Mouse (Mus musculus) hindbrain, postnatal 0 days (tissue): ENCODE measurements around the gene Obscn. TPM values are rescaled to one million over a fixed set of nuclear protein-coding genes. Genes with fewer than 3 reads are reported as not detected.
A peak's percentile ranks its signal among the peaks of the same experiment; 100 is the strongest.
"Not testable (repeated sequence)": the region's sequence is repeated elsewhere in the genome, so short reads cannot be mapped to it uniquely, and the experiment has no call there.

Experiments used
- ATAC-seq: fragments of 200-750 bp; cut with Nextera tagmentation; 2 replicates; pipeline ENCODE4 v1.8.0; 2017; ENCODE audit warnings: mild to moderate bottlenecking, moderate TSS enrichment, moderate library complexity
- DNase-seq: peaks from one replicate; pipeline ENCODE4 v3.0.0-alpha.2; 2015; ENCODE audit warnings: low spot score
- H3K27ac ChIP-seq: fragments of 300-500 bp; sonication (generic); 2 replicates; pipeline ENCODE4 v1.5.1; 2014; ENCODE audit warnings: mild to moderate bottlenecking
- H3K27me3 ChIP-seq: fragments of 300-500 bp; sonication (generic); 2 replicates; pipeline ENCODE4 v1.6.1; 2014; ENCODE audit warnings: low read length, mixed read lengths; ENCODE audit not compliant: insufficient read depth
- H3K36me3 ChIP-seq: fragments of 300-500 bp; sonication (generic); 2 replicates; pipeline ENCODE4 v1.6.1; 2014; ENCODE audit warnings: low read length, mixed read lengths; ENCODE audit not compliant: insufficient read depth
- H3K4me1 ChIP-seq: fragments of 300-500 bp; sonication (generic); 2 replicates; pipeline ENCODE4 v1.6.1; 2014; ENCODE audit warnings: antibody characterized with exemption, low read length, mixed read lengths; ENCODE audit not compliant: insufficient read depth
- H3K4me2 ChIP-seq: fragments of 300-500 bp; sonication (generic); 2 replicates; pipeline ENCODE4 v1.6.1; 2014; ENCODE audit warnings: low read depth, mild to moderate bottlenecking, low read length, moderate library complexity, mixed read lengths
- H3K4me3 ChIP-seq: fragments of 300-500 bp; sonication (generic); 2 replicates; pipeline ENCODE4 v1.5.1; 2014; ENCODE audit warnings: low read length
- H3K9ac ChIP-seq: fragments of 300-500 bp; sonication (generic); replicated peaks from 2 replicates; pipeline ENCODE4 v1.6.1; 2014; ENCODE audit warnings: mild to moderate bottlenecking, low read length, moderate library complexity, mixed read lengths
- H3K9me3 ChIP-seq: fragments of 300-500 bp; sonication (generic); 2 replicates; pipeline ENCODE4 v1.6.1; 2016; ENCODE audit warnings: low read length, mixed read lengths
- CTCF ChIP-seq: IDR thresholded peaks from 2 replicates; pipeline ENCODE4 v1.5.1; 2016; ENCODE audit warnings: antibody characterized with exemption, control low read depth, low read depth
- WGBS: fragments of 180-500 bp; shearing (Covaris S2); extraction: QIAGEN DNeasy Blood & Tissue Kit; methylation state at CpG from one replicate; pipeline ENCODE4 v1.1.7; 2014; 5-methylcytosine and 5-hydroxymethylcytosine counted together
- polyA plus RNA-seq: library from polyadenylated mRNA; unstranded; fragments of >200 nt; fragmentation: Nextera tagmentation; extraction: Ambion mirVana; gene quantifications from 2 replicates; pipeline ENCODE4 v1.2.1, GENCODE M21; 2015
- total RNA-seq: library from RNA; depleted of rRNA; stranded (reverse); fragments of >200 nt; gene quantifications from 2 replicates; pipeline ENCODE4 v1.2.3, GENCODE M21; 2014

Gene Obscn
- total and polyA plus RNA-seq, 2 experiments from 2014 or later: 0.41 to 2.8 TPM

GRCm38 (mm10) chr11:58954420-58955142, 181.6 kb downstream of the Obscn start, which contains the start of the genes Hist3h2a and Trim17:
Gene Hist3h2a (plus strand): TSS chr11:58954685.
Gene Trim17 (plus strand): TSS chr11:58954685.
- H3K9ac ChIP-seq: peak within 1 kb of the TSS; percentile 90
- peaks cover 14% of the 10 kb centered on the region for H3K4me1 ChIP-seq
- H3K4me2 ChIP-seq: peak within 1 kb of the TSS; percentile 82
- TF ChIP-seq CTCF: peak; percentile 76
- peak within 1 kb of the TSS; percentile 89 for H3K4me3 ChIP-seq
- peak within 1 kb of the TSS; percentile 99 for H3K27ac ChIP-seq
- peak; percentile 92 for ATAC-seq
- no peaks in the 10 kb centered on the region for H3K27me3 ChIP-seq
- no peaks in the 10 kb centered on the region for H3K36me3 ChIP-seq
- peak; percentile 99 for DNase-seq
- no peaks in the 10 kb centered on the region for H3K9me3 ChIP-seq
- WGBS: under 1% methylated on average over 49 of the region's 49 CpGs

- Histone ChIP-seq H3K9ac (peak overlapping the region; percentile 90), H3K4me3 (peak overlapping the region; percentile 89), H3K27ac (peak overlapping the region; percentile 99), H3K4me1 (peaks cover 14% of the 10 kb centered on the region), H3K4me2 (peak overlapping the region; percentile 82)
- H3K27me3 ChIP-seq, H3K9me3 ChIP-seq, ATAC-seq, H3K36me3 ChIP-seq, DNase-seq: not testable (repeated sequence)
- under 1% methylated on average over 17 of the region's 17 CpGs for WGBS
These were observed 182.1 kb downstream of the Obscn start for GRCm38 (mm10) chr11:58954170-58954419.

GRCm38 (mm10) chr11:58953351-58954169, 182.6 kb downstream of the Obscn start:
- TF ChIP-seq CTCF: peak; percentile 22; the same call in 1 of the 2 replicates
- Histone ChIP-seq H3K4me1 (peaks cover 14% of the 10 kb centered on the region), H3K27me3 (no peaks in the 10 kb centered on the region), H3K9me3 (no peaks in the 10 kb centered on the region), H3K4me3 (peak overlapping the region; percentile 89), H3K36me3 (no peaks in the 10 kb centered on the region), H3K9ac (peak overlapping the region; percentile 90), H3K4me2 (peak overlapping the region; percentile 82), H3K27ac (peak overlapping the region; percentile 99)
- ATAC-seq (peak; percentile 0), DNase-seq (peak; percentile 78)
- WGBS: under 1% methylated on average over 33 of the region's 33 CpGs

- H3K9me3 ChIP-seq: no peaks in the 10 kb centered on the region
- no peaks in the 10 kb centered on the region for H3K4me1 ChIP-seq
- no peaks in the 10 kb centered on the region for H3K36me3 ChIP-seq
- H3K4me3 ChIP-seq: no peak overlapping the region
- DNase-seq (no peak), ATAC-seq (no peak)
- 38% methylated on average over 5 of the region's 5 CpGs for WGBS
- H3K27ac ChIP-seq: peak overlapping the region; percentile 97
- H3K27me3 ChIP-seq: no peaks in the 10 kb centered on the region
- no peak overlapping the region for H3K9ac ChIP-seq
- H3K4me2 ChIP-seq: peak overlapping the region; percentile 68
- TF ChIP-seq CTCF: no peak
These were observed 185.0 kb downstream of the Obscn start for GRCm38 (mm10) chr11:58951210-58951609.

GRCm38 (mm10) chr11:58949480-58950431, 186.4 kb downstream of the Obscn start:
- peak overlapping the region; percentile 56 for H3K4me3 ChIP-seq
- no peaks in the 10 kb centered on the region for H3K36me3 ChIP-seq
- ATAC-seq: peak; percentile 62
- no peaks in the 10 kb centered on the region for H3K27me3 ChIP-seq
- 4% methylated on average over 20 of the region's 20 CpGs for WGBS
- peak overlapping the region; percentile 68 for H3K4me2 ChIP-seq
- no peak for TF ChIP-seq CTCF
- H3K27ac ChIP-seq: peak overlapping the region; percentile 97
- DNase-seq: peak; percentile 92
- no peaks in the 10 kb centered on the region for H3K4me1 ChIP-seq
- no peaks in the 10 kb centered on the region for H3K9me3 ChIP-seq
- peak overlapping the region; percentile 80 for H3K9ac ChIP-seq
